Mouse (Mus musculus): ENCODE data around the gene Scml4.

Gene Scml4

GRCm38 (mm10) chr10:42901361-42901760 lies 41.2 kb downstream of the Scml4 start:
- WGBS, result 77% methylated on average over 4 of the region's 4 CpGs

DNA sequence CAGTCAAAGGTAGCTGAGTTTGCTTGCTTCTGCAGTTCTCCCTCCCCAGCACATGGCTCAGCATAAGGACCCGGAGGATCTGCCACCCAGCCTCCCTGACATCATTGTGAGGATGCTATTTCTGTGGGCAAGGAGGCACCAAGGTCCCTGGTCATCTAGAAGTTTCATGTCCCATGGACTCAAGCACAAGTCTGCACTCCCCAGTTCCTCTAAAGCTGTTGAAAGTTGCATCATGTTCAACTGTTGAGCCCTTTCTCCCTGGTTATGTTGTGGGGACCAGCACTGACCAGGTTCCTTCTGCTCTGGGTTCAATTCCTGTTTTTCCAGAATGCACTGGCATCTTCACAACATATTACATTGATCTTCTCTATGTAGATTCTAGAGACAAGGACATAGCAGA lies 42.9 kb downstream of the Scml4 start:
- 90% methylated on average over 1 of the region's 1 CpGs for WGBS

- WGBS, result 87% methylated on average over 1 of the region's 1 CpGs
Observed at GRCm38 (mm10) chr10:42908562-42908961, 48.4 kb downstream of the Scml4 start.

DNA sequence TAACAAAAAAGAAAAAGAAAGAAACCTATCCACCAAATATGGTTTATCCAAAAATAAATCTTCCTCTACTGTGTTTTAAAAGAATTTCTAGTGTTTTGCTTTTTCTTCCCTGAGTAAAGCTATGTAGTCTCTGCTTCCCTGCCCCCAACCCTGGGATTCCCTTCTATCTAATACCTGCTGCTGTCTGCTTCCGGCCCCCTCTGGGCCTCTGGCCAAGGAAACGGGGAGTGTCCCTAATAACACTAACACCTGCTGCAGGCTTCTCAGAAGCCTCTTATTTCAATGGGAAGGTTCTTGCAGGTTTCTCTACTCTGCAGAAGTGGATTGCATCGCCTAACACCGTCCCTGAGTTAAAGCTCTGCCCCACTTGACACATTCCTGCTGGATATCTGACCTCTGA lies 50.4 kb downstream of the Scml4 start:
- WGBS, result 62% methylated on average over 4 of the region's 4 CpGs

GRCm38 (mm10) chr10:42912056-42912455 lies 51.9 kb downstream of the Scml4 start:
- 83% methylated on average over 10 of the region's 10 CpGs for WGBS

DNA sequence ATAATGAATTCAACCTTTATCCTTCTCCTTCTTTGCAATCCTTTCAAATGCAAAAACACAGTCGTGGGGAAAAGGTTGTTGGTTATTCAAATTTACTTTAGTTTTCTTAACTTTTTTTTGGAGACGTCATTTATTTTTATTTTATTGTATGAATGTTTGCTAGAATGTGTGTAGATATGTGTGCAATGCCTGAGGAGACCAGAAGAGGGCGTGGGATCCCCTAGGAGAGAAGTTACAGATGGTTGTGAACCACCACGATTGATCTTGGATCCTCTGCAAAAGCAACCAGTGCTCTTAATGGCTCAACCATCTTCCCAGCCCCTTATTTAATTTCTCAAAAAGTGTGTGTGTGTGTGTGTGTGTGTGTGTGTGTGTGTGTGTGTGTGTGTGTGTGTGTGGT lies 53.0 kb downstream of the Scml4 start:
- WGBS, result 49% methylated on average over 4 of the region's 4 CpGs

DNA sequence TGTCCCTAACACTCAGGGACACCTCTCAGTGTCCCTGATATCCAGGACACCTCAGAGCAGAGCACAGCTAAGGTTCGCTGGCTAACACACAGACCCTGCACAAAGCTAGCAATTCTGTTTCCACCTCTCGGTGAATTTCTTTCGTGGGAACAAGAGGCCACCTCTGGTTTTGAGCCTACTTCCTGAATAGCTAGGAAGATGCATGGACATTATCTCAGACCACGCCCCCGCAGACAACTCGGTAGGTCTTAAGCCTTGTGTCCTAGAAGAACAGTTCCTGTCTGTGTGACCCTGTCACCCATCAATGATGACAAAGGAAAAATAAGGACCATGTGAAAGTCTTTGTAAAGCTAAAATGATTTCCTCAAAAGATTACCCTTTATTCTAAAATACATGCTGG lies 54.0 kb downstream of the Scml4 start:
- 57% methylated on average over 6 of the region's 6 CpGs for WGBS

GRCm38 (mm10) chr10:42917355-42917754 lies 57.2 kb downstream of the Scml4 start:
- 55% methylated on average over 5 of the region's 5 CpGs for WGBS

DNA sequence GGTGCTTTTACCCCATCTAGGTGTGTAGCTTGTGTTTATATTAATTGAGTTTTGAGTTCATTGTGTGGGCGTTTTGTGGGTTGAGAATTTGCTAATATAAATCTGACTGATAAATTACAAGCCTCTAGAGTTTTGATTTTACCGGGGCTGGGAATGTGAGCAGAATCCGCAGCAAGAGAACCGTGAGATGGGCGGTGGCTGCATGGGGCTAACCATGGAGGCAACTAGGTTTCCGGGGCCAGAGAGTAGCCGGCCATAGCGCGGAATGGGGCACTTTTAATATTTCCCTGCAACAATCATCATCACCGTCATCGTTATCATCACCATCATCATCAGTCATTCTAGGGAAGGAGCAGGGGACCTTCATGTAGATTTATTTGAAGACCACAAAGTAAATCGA lies 59.6 kb downstream of the Scml4 start:
- WGBS, result 96% methylated on average over 12 of the region's 12 CpGs

GRCm38 (mm10) chr10:42925103-42925866 lies 65.1 kb downstream of the Scml4 start:
- 82% methylated on average over 22 of the region's 22 CpGs for WGBS

DNA sequence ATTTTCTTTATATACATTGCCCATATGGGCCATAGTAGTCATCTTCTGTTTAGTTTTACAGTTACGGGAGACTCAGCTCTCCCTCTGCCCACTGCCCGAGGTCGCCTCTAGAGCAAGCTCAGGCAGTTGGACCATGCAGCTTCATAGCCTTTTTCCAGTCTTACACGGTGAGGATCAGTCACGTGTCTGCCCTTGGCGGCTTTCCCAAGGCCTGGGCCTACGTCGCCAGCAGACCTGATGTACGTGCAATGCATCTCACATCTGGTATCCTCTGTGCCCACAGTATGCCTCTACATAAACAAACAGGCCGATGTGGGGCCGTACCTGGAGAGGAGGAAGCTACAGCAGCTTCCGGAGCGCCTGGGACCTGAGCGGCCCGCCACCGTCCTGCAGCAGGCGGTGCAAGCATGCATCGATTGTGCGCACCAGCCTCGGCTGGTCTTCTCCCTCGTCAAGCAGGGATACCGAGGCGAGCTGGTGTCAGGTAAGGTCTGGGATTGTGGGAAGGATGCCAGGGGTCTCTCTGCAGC lies 70.0 kb downstream of the Scml4 start:
- WGBS, result 91% methylated on average over 23 of the region's 23 CpGs

DNA sequence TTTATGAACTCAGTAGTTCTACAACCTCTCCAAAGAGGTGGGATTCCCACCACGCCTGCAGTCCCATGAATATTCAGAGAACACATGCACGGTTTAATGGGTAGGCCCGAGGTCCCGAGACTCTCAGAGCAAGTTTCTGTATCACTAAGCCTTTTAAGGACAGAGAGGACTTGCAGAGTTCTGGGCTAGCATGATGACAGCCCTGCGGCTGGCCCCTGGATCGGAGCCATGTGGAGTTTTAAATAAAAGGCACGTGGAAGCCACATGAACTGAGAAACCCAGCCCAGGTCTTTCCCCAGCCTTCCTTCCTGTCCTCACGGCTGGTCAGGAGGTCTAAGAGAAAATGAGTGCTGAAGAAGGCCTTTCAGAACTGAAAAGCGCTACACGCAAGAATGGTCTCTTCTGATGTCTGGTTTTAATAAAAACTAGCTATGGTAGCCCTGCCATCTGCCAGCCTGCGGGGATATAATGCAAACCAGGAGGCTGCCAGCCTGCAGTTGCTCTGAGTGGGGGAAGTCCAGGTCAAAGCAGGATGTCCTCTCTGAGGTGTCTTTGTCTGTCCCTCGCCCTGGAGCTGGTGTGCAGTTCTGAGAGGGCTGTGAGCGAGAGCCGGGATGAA lies 72.8 kb downstream of the Scml4 start:
- 64% methylated on average over 14 of the region's 14 CpGs for WGBS

DNA sequence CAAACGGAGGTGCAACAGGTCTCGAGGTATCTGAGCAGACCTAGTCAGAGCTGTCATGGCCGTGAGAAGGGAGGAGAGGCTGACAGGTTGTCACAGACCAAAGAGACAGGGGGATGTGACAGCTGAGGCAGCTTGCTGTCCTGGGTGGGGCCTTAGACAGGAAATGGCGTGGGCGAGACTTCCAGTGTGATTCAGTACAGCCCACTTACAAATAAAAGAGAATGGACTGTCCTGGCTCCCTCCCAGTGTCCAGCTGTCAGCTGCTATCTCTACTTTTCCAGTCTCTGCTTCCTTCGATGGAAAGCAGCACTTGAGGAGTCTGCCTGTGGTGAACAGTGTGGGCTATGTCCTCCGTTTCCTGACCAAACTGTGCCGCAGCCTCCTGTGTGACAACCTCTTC lies 74.5 kb downstream of the Scml4 start:
- WGBS, result 65% methylated on average over 8 of the region's 8 CpGs

GRCm38 (mm10) chr10:42938361-42938760 lies 78.2 kb downstream of the Scml4 start:
- 82% methylated on average over 4 of the region's 4 CpGs for WGBS

DNA sequence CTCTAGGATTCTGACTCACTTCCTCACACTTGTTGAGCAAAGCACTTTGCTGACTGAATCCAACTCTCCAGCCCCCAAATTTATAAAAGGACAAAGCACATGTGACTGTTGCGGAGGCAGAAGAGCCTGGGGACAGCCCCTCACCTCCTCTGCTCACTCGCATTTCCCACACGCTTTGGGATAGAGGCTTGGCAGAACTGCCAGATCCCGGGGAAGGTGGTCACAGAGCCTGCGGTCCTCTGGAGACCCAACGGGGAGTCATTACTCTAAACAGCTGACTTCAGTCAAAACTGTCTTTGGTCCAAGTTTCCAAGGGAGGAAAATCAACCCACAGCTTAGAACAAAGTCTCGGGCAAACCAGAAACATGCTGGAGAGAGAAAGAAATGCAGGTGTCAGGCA lies 79.5 kb downstream of the Scml4 start:
- 48% methylated on average over 7 of the region's 7 CpGs for WGBS

DNA sequence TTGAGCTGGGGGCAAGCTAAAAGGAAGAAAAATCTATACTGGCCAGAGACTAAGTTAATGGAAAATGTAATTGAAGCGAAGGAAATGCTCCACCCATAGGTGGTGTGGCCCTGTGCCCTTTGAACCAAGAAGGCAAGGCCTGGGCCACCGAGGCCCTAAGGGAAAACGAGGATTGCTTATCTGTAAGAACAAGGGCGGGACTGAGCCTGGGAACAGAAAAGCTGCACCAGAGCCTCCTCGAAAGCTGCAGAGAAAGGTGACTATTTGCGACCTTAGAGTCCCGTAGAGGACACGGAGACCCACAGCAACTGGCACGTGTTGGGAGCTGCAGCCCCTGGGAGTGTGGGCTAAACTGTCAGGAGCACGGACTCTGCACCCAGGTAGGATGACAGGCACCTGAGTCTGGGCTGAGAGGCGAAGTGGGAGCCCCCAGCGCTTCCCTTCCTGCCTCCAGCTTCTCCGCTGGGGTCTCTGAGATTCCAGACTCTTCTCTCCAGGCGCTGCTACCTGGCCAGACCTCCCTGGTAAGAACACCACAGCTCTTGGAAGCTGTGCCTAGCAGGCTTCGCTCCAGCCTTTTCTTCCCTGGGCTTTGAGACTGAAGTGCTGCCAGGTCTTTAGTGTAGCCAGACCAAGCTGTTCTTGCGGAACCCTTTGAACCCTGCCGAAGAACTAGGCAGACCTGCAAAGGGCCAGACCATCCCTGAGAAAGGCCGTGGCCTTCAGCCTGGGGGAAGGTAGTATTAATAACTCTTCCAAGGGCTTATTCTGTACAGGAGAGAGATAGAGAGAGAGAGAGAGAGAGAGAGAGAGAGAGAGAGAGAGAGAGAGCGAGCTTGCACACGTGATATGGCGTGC lies 80.3 kb downstream of the Scml4 start:
- 78% methylated on average over 21 of the region's 21 CpGs for WGBS

- 66% methylated on average over 4 of the region's 4 CpGs for WGBS
Observed at GRCm38 (mm10) chr10:42941278-42941677, 81.1 kb downstream of the Scml4 start.

- 38% methylated on average over 14 of the region's 14 CpGs for WGBS
Observed at GRCm38 (mm10) chr10:42941697-42942221, 81.6 kb downstream of the Scml4 start.

DNA sequence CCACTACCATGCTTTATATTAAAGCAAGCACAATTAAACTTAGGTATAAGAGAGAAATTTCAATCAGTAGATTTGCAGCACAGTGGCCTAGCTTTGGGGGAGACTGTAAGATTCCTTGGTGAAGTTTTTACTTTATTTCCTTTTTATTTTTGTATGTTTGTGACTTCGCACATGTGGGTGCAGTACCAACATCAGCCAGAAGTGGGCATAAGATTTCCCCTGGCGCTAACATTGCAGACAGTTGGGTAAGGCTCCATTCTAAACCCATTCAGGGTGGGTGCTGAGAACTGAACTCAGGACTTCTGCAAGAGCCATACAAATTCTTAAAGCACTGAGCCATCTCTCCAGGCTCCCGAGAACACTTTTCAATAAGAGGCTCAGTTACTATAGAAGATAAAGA lies 82.1 kb downstream of the Scml4 start:
- 95% methylated on average over 3 of the region's 3 CpGs for WGBS

- WGBS, result 85% methylated on average over 4 of the region's 4 CpGs
Observed at GRCm38 (mm10) chr10:42945316-42945715, 85.1 kb downstream of the Scml4 start.

DNA sequence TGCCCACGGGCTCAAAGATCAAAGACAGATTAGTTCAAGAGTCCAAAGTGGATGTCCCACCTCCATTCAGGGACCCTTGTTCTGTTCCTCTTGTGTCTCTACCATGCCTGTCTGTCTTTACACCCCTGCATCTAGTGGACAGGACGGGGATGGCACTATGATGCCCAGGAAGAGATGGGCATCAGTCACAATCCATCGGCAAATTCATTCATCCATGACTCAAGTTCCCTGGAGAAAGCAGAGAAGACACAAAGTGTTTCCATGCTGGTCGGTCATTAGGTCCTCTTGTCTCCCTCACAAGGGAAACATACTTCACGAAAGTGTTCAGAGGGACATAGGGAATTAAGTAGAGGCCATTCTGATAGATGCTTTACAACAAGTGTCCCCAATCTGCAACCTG lies 87.2 kb downstream of the Scml4 start:
- WGBS, result 96% methylated on average over 5 of the region's 5 CpGs

DNA sequence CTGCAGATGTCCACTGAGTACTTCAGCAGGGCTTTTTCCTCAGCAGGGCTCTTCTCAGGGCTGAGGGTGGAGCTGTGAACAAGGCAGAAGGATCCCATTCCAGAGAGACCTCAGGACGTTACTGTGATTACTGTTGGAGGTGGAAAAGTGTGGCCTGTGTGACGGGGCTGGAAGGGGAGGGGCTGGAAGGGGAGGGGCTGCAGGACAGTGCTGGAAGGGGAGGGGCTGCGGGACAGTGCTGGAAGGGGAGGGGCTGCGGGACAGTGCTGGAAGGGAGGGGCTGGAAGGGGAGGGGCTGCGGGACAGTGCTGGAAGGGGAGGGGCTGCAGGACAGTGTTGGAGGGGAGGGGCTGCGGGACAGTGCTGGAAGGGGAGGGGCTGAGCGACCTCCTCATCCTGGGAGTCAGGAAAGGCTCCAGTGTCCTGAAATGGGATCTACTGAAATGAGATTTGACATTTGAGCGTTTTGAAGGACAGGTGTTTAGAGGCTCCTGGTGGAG lies 90.1 kb downstream of the Scml4 start:
- WGBS, result 7% methylated on average over 8 of the region's 8 CpGs
